In genomic region chr8:70223341-70223740, GRCm38 (mm10) we compare ENCODE assay signal across 9 mouse cellular contexts. TPM values are rescaled to one million over a fixed set of nuclear protein-coding genes. Genes with fewer than 3 reads are reported as not detected.
DNase-seq lines count a peak whose midpoint lies in the region; ATAC-seq and TF ChIP-seq lines count a peak whose summit lies in the region.
"Had no signal": no experiment of that assay in that cellular context is flagged by ENCODE, and none has a peak within 500 bp of the region (broad histone marks: within the 10 kb centered on the region; RNA-seq: fewer than 3 reads in every experiment).

No protein-coding gene starts in this region.

- no peaks in the 10 kb centered on the region for H3K9me3 ChIP-seq in kidney, embryonic 14.5 days (ENCODE audit: control insufficient read depth, low read length)
- no peaks in the 10 kb centered on the region for H3K9me3 ChIP-seq in liver, embryonic 14.5 days (ENCODE audit: control insufficient read depth, low read length)
- H3K9me3 ChIP-seq: neural tube, embryonic 13.5 days had no signal

- peaks cover 41% of the 10 kb centered on the region for H3K36me3 ChIP-seq in kidney, embryonic 14.5 days (ENCODE audit: control insufficient read depth, insufficient read depth, low read length)
- H3K36me3 ChIP-seq in liver, embryonic 14.5 days (replicated peaks; ENCODE audit: control insufficient read depth, insufficient read depth, low read depth): no peaks in the 10 kb centered on the region; the same call in 1 of the 2 replicates

- no peaks in the 10 kb centered on the region for H3K4me1 ChIP-seq in kidney, embryonic 14.5 days (ENCODE audit: control insufficient read depth, insufficient read depth, low read length)
- peaks cover 0 to 9% of the 10 kb centered on the region in 2 experiments; a peak in 1 of 4 replicates for H3K4me1 ChIP-seq in liver, embryonic 14.5 days (replicated peaks; ENCODE audit: control insufficient read depth in 2 of 2, insufficient read depth in 2 of 2, low read length in 1 of 2)

- H3K27ac ChIP-seq in kidney, embryonic 14.5 days (ENCODE audit: low read depth, low read length): no peak overlapping the region
- H3K27ac ChIP-seq in liver, embryonic 14.5 days: no peak overlapping the region
- H3K27ac ChIP-seq: neural tube, embryonic 13.5 days had no signal

- TF ChIP-seq EP300 in liver, embryonic 14.5 days (IDR thresholded peaks at IDR 0.05; ENCODE audit: low read depth): no peak

- DNase-seq in kidney, adult 11 months: peak; percentile 77
- DNase-seq in 416B (ENCODE audit: low read depth) (peak; percentile 26), MN1 (ENCODE audit: low spot score) (peak; percentile 64)
- no peak for DNase-seq in liver, embryonic 14.5 days (ENCODE audit: low read depth in 3 of 3, low spot score in 3 of 3)
- no peak for DNase-seq in natural killer cell, adult 2 months (ENCODE audit: low spot score in 2 of 2)
- DNase-seq in right cerebral cortex, postnatal 36 days (ENCODE audit: low spot score in 2 of 2): no peak

- ATAC-seq in kidney, embryonic 14.5 days (ENCODE audit: low FRiP score, low TSS enrichment): no peak
- 0 out of 2 replicates have a peak, but pooled peaks have one; percentile 49 for ATAC-seq in erythroid progenitor cell, adult 5-6 weeks (replicated peaks; ENCODE audit: low FRiP score, poor library complexity, severe bottlenecking)
- ATAC-seq in liver, embryonic 14.5 days (ENCODE audit: insufficient read depth): no peak

- 39% methylated on average over 6 of the region's 6 CpGs for whole genome bisulfite sequencing in kidney, embryonic 14.5 days
- 57% methylated on average over 6 of the region's 6 CpGs for WGBS in liver, embryonic 14.5 days (ENCODE audit: insufficient replicate concordance)

- TF ChIP-seq CTCF in liver, embryonic 14.5 days (IDR thresholded peaks at IDR 0.05; ENCODE audit: low read depth): peak; percentile 83

- no peak overlapping the region for H3K4me3 ChIP-seq in kidney, embryonic 14.5 days (ENCODE audit: low read length)
- no peak overlapping the region for H3K4me3 ChIP-seq in liver, embryonic 14.5 days (ENCODE audit: insufficient read depth in 1 of 2, low read depth in 2 of 2, low read length in 2 of 2)
- H3K4me3 ChIP-seq: neural tube, embryonic 13.5 days had no signal

- H3K4me2 ChIP-seq in kidney, embryonic 14.5 days (replicated peaks; ENCODE audit: low read depth, low read length): no peak overlapping the region
- H3K4me2 ChIP-seq in liver, embryonic 14.5 days (ENCODE audit: low read depth): no peak overlapping the region
- H3K4me2 ChIP-seq: neural tube, embryonic 13.5 days had no signal

- no peaks in the 10 kb centered on the region for H3K27me3 ChIP-seq in kidney, embryonic 14.5 days (ENCODE audit: control insufficient read depth, insufficient read depth, low read length)
- H3K27me3 ChIP-seq in liver, embryonic 14.5 days (ENCODE audit: control insufficient read depth, insufficient read depth, low read length): no peaks in the 10 kb centered on the region

- no peak overlapping the region for H3K9ac ChIP-seq in kidney, embryonic 14.5 days (ENCODE audit: low read depth, low read length)
- no peak overlapping the region for H3K9ac ChIP-seq in liver, embryonic 14.5 days (replicated peaks)
- H3K9ac ChIP-seq: neural tube, embryonic 13.5 days had no signal

RNA-seq across cellular contexts. Expression of gene Sugp2, which starts 10.7 kb away (rescaled TPM):
- 23.7 and 33.0 TPM in 2 replicates for polyA plus RNA-seq in kidney, embryonic 14.5 days (2014; fragmentation: Nextera tagmentation; extraction: Ambion mirVana)
- 36.8 and 49.0 TPM in 2 replicates for total RNA-seq in erythroid progenitor cell, adult 5-6 weeks (2015; ENCODE audit: low replicate concordance)
- total RNA-seq in erythroid progenitor cell, adult 5-6 weeks (2017; ENCODE audit: low replicate concordance): 51.5 and 60.7 TPM in 2 replicates
- polyA plus RNA-seq in liver, embryonic 14.5 days (2012; rRNA removed): 14.1 and 17.3 TPM in 2 replicates
- polyA plus RNA-seq in liver, embryonic 14.5 days (2014; fragmentation: Nextera tagmentation; extraction: Ambion mirVana): 7.5 and 9.9 TPM in 2 replicates

RNA-seq across cellular contexts. Expression of gene Armc6, which starts 10.9 kb away (rescaled TPM):
- polyA plus RNA-seq in kidney, embryonic 14.5 days (2014; fragmentation: Nextera tagmentation; extraction: Ambion mirVana): 23.2 and 24.8 TPM in 2 replicates
- 15.1 and 26.4 TPM in 2 replicates for total RNA-seq in erythroid progenitor cell, adult 5-6 weeks (2015; ENCODE audit: low replicate concordance)
- total RNA-seq in erythroid progenitor cell, adult 5-6 weeks (2017; ENCODE audit: low replicate concordance): 5.1 TPM in 1 of 2 replicates, not detected in the other
- polyA plus RNA-seq in liver, embryonic 14.5 days (2012; rRNA removed): 12.4 and 13.5 TPM in 2 replicates
- polyA plus RNA-seq in liver, embryonic 14.5 days (2014; fragmentation: Nextera tagmentation; extraction: Ambion mirVana): 10.5 and 12.0 TPM in 2 replicates

RNA-seq across cellular contexts. Expression of gene Slc25a42, which starts 11.2 kb away (rescaled TPM):
- polyA plus RNA-seq in kidney, embryonic 14.5 days (2014; fragmentation: Nextera tagmentation; extraction: Ambion mirVana): 2.1 and 3.0 TPM in 2 replicates
- total RNA-seq in erythroid progenitor cell, adult 5-6 weeks (2015; ENCODE audit: low replicate concordance): 30.6 and 35.3 TPM in 2 replicates
- total RNA-seq in erythroid progenitor cell, adult 5-6 weeks (2017; ENCODE audit: low replicate concordance): 16.2 and 24.4 TPM in 2 replicates
- 14.7 and 16.1 TPM in 2 replicates for polyA plus RNA-seq in liver, embryonic 14.5 days (2012; rRNA removed)
- polyA plus RNA-seq in liver, embryonic 14.5 days (2014; fragmentation: Nextera tagmentation; extraction: Ambion mirVana): 3.3 and 4.5 TPM in 2 replicates

RNA-seq across cellular contexts. Expression of gene Tmem161a, which starts 51.2 kb away (rescaled TPM):
- polyA plus RNA-seq in kidney, embryonic 14.5 days (2014; fragmentation: Nextera tagmentation; extraction: Ambion mirVana): 43.6 and 47.5 TPM in 2 replicates
- total RNA-seq in erythroid progenitor cell, adult 5-6 weeks (2015; ENCODE audit: low replicate concordance): 2.9 and 14.1 TPM in 2 replicates
- 4.9 and 6.5 TPM in 2 replicates for total RNA-seq in erythroid progenitor cell, adult 5-6 weeks (2017; ENCODE audit: low replicate concordance)
- polyA plus RNA-seq in liver, embryonic 14.5 days (2012; rRNA removed): 33.0 and 38.0 TPM in 2 replicates
- 15.6 TPM in 2 replicates for polyA plus RNA-seq in liver, embryonic 14.5 days (2014; fragmentation: Nextera tagmentation; extraction: Ambion mirVana)

RNA-seq across cellular contexts. Expression of gene Homer3, which starts 59.3 kb away (rescaled TPM):
- 54.5 and 70.2 TPM in 2 replicates for polyA plus RNA-seq in kidney, embryonic 14.5 days (2014; fragmentation: Nextera tagmentation; extraction: Ambion mirVana)
- total RNA-seq in erythroid progenitor cell, adult 5-6 weeks (2015; ENCODE audit: low replicate concordance): 1.3 TPM in 1 of 2 replicates, not detected in the other
- not detected in 2 replicates for total RNA-seq in erythroid progenitor cell, adult 5-6 weeks (2017; ENCODE audit: low replicate concordance)
- polyA plus RNA-seq in liver, embryonic 14.5 days (2012; rRNA removed): 5.5 and 6.5 TPM in 2 replicates
- polyA plus RNA-seq in liver, embryonic 14.5 days (2014; fragmentation: Nextera tagmentation; extraction: Ambion mirVana): 3.9 and 4.2 TPM in 2 replicates

Comparison
In these comparisons a context has a peak if more than half of its experiments do, and no peak if none do; other contexts are left out.
1. DNase-seq: peak in kidney, adult 11 months (single experiment), 416B (single experiment) and MN1 (single experiment); none in liver, embryonic 14.5 days (0 of 3), natural killer cell, adult 2 months (0 of 2) and right cerebral cortex, postnatal 36 days (0 of 2).